Mouse (Mus musculus) cortical plate, adult 2 months (tissue): Measurements from ENCODE around the gene Trim67.

Source experiments
- CTCF ChIP-seq: fragments of 200-500 bp; IDR thresholded peaks from 2 replicates; pipeline ENCODE4 v1.5.1; 2011; ENCODE audit warnings: mild to moderate bottlenecking, control low read depth, low read length; ENCODE audit not compliant: insufficient read depth; ENCODE audit errors: extremely low read depth
- POLR2A ChIP-seq: fragments of 200-500 bp; IDR thresholded peaks from 2 replicates; pipeline ENCODE4 v1.6.1; 2011; ENCODE audit warnings: mild to moderate bottlenecking, low read length, control low read depth; ENCODE audit not compliant: insufficient read depth; ENCODE audit errors: extremely low read depth

DNA sequence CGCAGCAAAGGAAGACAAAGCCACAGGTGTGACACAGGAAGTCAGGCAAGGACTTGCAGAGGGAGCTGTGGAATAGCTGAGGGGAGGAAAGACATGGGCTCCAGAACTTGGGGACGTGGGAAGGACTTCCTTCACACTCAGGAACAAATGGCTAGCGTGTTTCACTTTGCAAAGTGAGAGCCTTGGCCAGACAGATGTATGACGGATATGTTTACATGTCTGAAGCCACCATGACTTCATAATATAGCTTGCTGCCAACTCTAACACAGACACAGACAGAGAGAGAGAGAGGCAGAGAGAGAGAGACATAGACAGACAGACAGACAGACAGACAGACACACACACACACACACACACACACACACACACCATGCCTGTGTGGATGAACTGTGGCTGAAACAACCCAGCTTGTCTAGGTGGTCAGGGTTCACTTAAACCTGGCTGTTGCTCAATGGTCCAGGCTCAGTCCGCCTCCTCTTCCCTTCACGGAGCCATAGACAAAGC lies 26.8 kb downstream of the Trim67 start:
- TF ChIP-seq CTCF (no peak), POLR2A (no peak)
